Mouse (Mus musculus) E14TG2a.4 (cell line): ENCODE results near the gene Rab3d.

Experiments
- CTCF ChIP-seq: conservative IDR thresholded peaks from 2 replicates; pipeline ENCODE4 v1.5.1; 2014; ENCODE audit warnings: low read length
- NANOG ChIP-seq: IDR thresholded peaks from 2 replicates; pipeline ENCODE4 v1.6.1; 2014; ENCODE audit warnings: borderline replicate concordance, low read length, mixed read lengths

DNA sequence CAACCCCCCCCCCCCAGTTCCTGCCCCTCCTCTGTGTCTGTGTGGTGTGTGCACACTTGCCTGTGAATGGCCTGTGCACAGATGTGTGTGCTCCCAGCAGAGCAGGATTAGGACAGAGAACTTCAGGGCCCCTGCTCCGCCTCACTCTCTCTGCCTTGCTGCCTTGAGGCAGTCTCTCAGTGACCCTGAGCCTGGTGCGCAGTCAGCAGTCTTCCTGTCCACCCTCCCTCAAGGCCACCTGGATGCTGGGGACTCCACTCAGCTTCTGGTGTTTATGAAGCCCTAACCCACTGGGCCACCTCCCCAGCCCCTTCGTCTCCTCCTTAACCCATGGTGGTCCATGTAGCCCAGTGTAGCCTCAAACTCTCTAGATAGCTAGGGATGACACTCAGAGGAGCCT is 50.3 kb downstream of the Rab3d start:
- TF ChIP-seq CTCF (no peak), NANOG (no peak)
